Mouse (Mus musculus): ENCODE results near the gene Ctxn1.
A peak's percentile ranks its signal among the peaks of the same experiment; 100 is the strongest.

Gene Ctxn1

GRCm38 (mm10) chr8:4214006-4214980 lies 44.8 kb downstream of the Ctxn1 start:
- peak; percentile 99 for DNase-seq (ENCODE audit: low read depth)

DNA sequence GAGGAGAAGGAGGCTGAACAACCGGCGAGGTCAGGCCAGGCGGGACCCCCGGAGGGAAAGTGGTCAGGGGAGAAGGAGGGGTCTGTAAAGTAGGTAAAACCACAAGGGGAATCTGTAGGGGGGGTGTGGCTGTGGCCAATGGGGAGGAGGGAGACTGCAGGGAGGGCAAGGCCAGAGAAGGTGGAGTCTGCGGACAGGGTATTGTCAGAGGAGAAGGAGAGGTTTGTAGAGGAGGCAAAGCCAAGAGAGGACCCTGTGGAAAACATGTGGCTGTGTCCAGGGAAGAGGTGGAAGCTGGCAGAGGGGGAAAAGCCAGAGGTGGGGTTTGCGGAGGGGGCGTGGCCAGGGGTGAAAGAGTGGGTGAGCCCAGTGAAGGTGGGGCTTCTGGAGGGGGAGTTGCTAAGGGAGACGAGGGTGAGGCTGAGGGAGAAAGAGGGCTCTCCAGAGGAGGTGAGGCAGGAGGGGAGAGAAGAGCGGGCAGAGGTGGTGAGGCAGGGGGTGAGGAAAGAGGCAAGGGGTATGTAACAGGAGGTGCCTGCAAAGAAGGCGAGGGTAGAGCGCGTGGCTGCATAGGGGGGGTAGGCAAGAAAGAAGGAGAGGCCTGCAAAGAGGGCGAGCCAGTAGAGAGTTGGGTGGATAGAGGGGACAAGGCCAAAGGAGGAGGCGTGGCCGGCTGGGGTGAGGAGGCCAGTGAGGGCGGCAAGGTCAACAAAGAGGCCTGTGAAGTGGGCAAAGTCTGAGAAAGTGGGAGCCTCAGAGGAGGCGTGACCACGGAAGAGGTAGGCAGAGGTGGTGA lies 45.7 kb downstream of the Ctxn1 start:
- DNase-seq (ENCODE audit: low read depth) = peak; percentile 90

- DNase-seq (ENCODE audit: low read depth) = peak; percentile 42
Observed at GRCm38 (mm10) chr8:4212809-4213209, 46.3 kb downstream of the Ctxn1 start.

GRCm38 (mm10) chr8:4211097-4211496 lies 48.0 kb downstream of the Ctxn1 start:
- DNase-seq (ENCODE audit: low read depth) = peak; percentile 31

Measured in 416B (cell line).